Mouse (Mus musculus) ES-E14 (cell line): Measurements from ENCODE around the gene Itgb6. TPM values are rescaled to one million over a fixed set of nuclear protein-coding genes. Genes with fewer than 3 reads are reported as not detected.

ENCODE experiments used
- DNase-seq: peaks from one replicate; pipeline ENCODE4 v3.0.0-alpha.2; 2013; ENCODE audit warnings: low read depth, low spot score
- H3K27ac ChIP-seq: 2 replicates; pipeline ENCODE4 v1.5.1; 2012; ENCODE audit warnings: low read depth, mild to moderate bottlenecking, low read length, moderate library complexity, mixed read lengths; ENCODE audit not compliant: poor library complexity, insufficient read depth, severe bottlenecking
- H3K36me3 ChIP-seq: 2 replicates; pipeline ENCODE4 v1.6.1; 2012; ENCODE audit warnings: mild to moderate bottlenecking, low read length, moderate library complexity, mixed read lengths; ENCODE audit not compliant: control insufficient read depth, poor library complexity, insufficient read depth, severe bottlenecking
- H3K4me1 ChIP-seq, 2 experiments: fragments of 150-350 bp in 1 of 2; sonication (generic) in 1 of 2; 2 replicates each; pipeline ENCODE4 v1.6.1; 2012; ENCODE audit warnings: low read length in 2 of 2, mild to moderate bottlenecking in 1 of 2, mixed read lengths in 1 of 2; ENCODE audit not compliant: control insufficient read depth in 2 of 2, insufficient read depth in 2 of 2, poor library complexity in 1 of 2
- H3K4me3 ChIP-seq, 2 experiments: fragments of 150-350 bp in 1 of 2; sonication (generic) in 1 of 2; 2 replicates each; pipeline ENCODE4 v1.5.1; 2012; ENCODE audit warnings: low read length in 2 of 2, low read depth in 1 of 2, mild to moderate bottlenecking in 1 of 2, mixed read lengths in 1 of 2; ENCODE audit not compliant: insufficient read depth in 1 of 2, poor library complexity in 1 of 2, severe bottlenecking in 1 of 2
- H3K9ac ChIP-seq: 2 replicates; pipeline ENCODE4 v1.6.1; 2012; ENCODE audit warnings: low read depth, mild to moderate bottlenecking, low read length, mixed read lengths; ENCODE audit not compliant: poor library complexity, insufficient read depth, severe bottlenecking
- H3K9me3 ChIP-seq: fragments of 150-350 bp; sonication (generic); 2 replicates; pipeline ENCODE4 v1.6.1; 2012; ENCODE audit warnings: low read depth, mild to moderate bottlenecking, low read length; ENCODE audit not compliant: control insufficient read depth, insufficient read depth
- CHD2 ChIP-seq: IDR thresholded peaks from 2 replicates; pipeline ENCODE4 v1.6.1; 2014; ENCODE audit warnings: mild to moderate bottlenecking, low read depth, low read length, inconsistent platforms
- HCFC1 ChIP-seq: IDR thresholded peaks from 2 replicates; pipeline ENCODE4 v1.6.1; 2012; ENCODE audit warnings: low read length, inconsistent platforms, borderline replicate concordance; ENCODE audit not compliant: insufficient read depth
- MAFK ChIP-seq: IDR thresholded peaks from 2 replicates; pipeline ENCODE4 v1.6.1; 2014; ENCODE audit warnings: mild to moderate bottlenecking, low read depth, low read length, inconsistent platforms; ENCODE audit not compliant: insufficient read depth
- ZC3H11A ChIP-seq: IDR thresholded peaks from 2 replicates; pipeline ENCODE4 v1.6.1; 2012; ENCODE audit warnings: low read depth, mild to moderate bottlenecking, inconsistent platforms, low read length, borderline replicate concordance
- ZNF384 ChIP-seq: IDR thresholded peaks from 2 replicates; pipeline ENCODE4 v1.6.1; 2012; ENCODE audit warnings: low read depth, low read length, inconsistent platforms
- in situ Hi-C, 2 experiments: fragments of 600-800 bp; cut with MboI; formaldehyde crosslinking; loops; one replicate each; pipeline ENCODE4 v1.15.1; 2025; ENCODE audit warnings: low sequenced_read_pairs in 2 of 2, inconsistent platforms in 1 of 2; ENCODE audit not compliant: unreplicated experiment in 2 of 2
- total RNA-seq: library from RNA; depleted of rRNA; stranded (reverse); fragments of 300-350 nt; gene quantifications from 2 replicates; pipeline ENCODE4 v1.2.3, GENCODE M21; 2012

Itgb6 gene
- total RNA-seq, 1 experiment = 0.04 TPM

- in situ Hi-C loops = no loop called here
- H3K4me3 ChIP-seq = no peak overlapping the region
- H3K27ac ChIP-seq = no peak overlapping the region
- no peak for TF ChIP-seq MAFK
- no peak for TF ChIP-seq HCFC1
- no peak for TF ChIP-seq ZC3H11A
- no peak for TF ChIP-seq ZNF384
- no peak for TF ChIP-seq CHD2
- H3K4me1 ChIP-seq = no peaks in the 10 kb centered on the region
- H3K9me3 ChIP-seq = no peaks in the 10 kb centered on the region
- no peaks in the 10 kb centered on the region for H3K36me3 ChIP-seq
- no peak for DNase-seq
- no peak overlapping the region for H3K9ac ChIP-seq
Measured at GRCm38 (mm10) chr2:60612906-60613856, 109.3 kb downstream of the Itgb6 start.

DNA sequence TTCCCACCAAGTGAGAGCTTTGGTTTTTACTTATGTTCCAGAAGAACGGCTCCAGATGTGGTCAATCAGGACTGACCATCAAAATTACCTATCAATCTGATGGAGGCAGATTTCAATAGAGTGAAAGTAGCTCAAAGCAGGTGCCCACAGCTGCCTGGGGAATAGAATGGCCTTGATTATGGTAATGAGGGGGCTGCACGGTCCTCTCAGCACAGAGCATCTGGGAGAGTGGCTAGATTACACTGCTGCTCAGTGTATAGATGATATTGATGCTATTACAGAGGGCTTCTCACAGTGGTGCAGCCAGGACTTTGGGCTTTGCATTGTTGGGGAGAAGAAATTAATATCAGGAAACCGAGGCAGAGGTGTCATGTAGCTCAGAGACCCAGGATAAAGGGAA, 110.8 kb downstream of the Itgb6 start:
- H3K4me3 ChIP-seq = no peak overlapping the region
- no peak for TF ChIP-seq HCFC1
- TF ChIP-seq MAFK = no peak
- TF ChIP-seq ZC3H11A = no peak
- TF ChIP-seq ZNF384 = no peak
- TF ChIP-seq CHD2 = no peak
- DNase-seq = no peak
- no peak overlapping the region for H3K27ac ChIP-seq
- in situ Hi-C loops = no loop called here
- no peak overlapping the region for H3K9ac ChIP-seq
- no peaks in the 10 kb centered on the region for H3K9me3 ChIP-seq
- no peaks in the 10 kb centered on the region for H3K4me1 ChIP-seq
- no peaks in the 10 kb centered on the region for H3K36me3 ChIP-seq

DNA sequence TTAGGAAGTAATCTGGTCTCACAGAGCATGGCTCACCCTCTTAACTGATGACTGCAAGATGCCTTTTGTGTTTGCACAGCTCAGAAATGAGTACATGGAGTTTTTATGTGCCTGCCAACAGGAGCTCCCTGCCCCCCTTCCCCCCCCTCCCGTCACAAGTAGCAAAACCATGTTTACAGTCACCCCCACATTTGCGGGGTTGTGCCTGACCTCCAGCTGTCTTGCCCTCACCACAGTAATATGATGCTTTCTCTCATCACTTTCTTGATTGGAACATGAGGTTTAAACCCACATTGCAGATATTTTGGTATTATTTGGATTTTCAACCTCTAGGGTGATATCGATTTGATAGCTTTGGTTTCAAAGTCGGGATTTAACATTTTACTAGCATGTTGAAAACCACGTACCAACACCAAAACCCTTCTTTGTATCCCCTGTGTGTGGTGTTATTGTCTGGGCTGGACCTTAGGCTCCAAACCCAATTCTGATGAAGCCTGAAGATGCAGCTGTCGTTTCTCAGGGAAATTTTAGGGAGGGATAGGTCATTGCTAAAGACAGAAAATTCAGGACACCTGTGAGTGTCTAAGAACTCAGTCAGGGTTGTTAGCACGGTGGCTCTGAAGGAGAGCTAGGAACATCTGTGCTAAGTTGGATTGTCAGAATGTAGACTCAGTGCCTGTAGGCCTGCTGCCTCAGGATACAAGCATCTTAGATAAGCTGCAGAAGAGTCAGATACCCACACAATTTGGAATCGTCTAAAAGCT, 112.8 kb downstream of the Itgb6 start:
- Histone ChIP-seq H3K9ac (no peak overlapping the region), H3K4me3 (no peak overlapping the region), H3K27ac (no peak overlapping the region), H3K36me3 (no peaks in the 10 kb centered on the region), H3K9me3 (no peaks in the 10 kb centered on the region), H3K4me1 (no peaks in the 10 kb centered on the region)
- no peak for DNase-seq
- TF ChIP-seq HCFC1 = no peak
- TF ChIP-seq MAFK = no peak
- TF ChIP-seq ZC3H11A = no peak
- no peak for TF ChIP-seq ZNF384
- TF ChIP-seq CHD2 = no peak
- in situ Hi-C loops = no loop called here

- no peaks in the 10 kb centered on the region for H3K36me3 ChIP-seq
- H3K9me3 ChIP-seq = no peaks in the 10 kb centered on the region
- TF ChIP-seq HCFC1 (no peak), ZC3H11A (peak; percentile 17; the same call in 1 of the 2 replicates), CHD2 (no peak), ZNF384 (no peak), MAFK (no peak)
- no peak overlapping the region for H3K9ac ChIP-seq
- no peak overlapping the region for H3K27ac ChIP-seq
- no peak overlapping the region for H3K4me3 ChIP-seq
- H3K4me1 ChIP-seq = no peaks in the 10 kb centered on the region
- no peak for DNase-seq
- in situ Hi-C loops = no loop called here
Measured at GRCm38 (mm10) chr2:60607980-60608379, 114.5 kb downstream of the Itgb6 start.

DNA sequence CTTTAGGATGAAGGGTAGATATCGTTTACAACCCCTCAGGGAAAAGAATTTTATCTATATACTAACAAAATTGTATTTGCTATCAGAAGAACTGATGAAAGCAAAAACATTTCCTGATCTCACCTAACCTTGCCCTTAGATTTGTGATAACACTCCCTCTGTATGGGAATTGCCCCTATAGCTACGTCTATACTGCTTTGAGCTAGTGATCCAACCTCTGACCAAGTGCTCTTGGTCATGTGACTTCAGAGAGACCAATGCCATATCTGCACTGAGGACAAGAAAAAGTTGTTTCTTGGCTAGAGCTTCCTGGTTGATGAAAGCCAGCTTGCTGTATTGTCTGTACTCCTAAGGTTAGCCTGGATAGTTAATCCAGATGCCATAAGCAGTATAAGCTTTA, 121.1 kb downstream of the Itgb6 start:
- in situ Hi-C loops = no loop called here
- H3K4me3 ChIP-seq = no peak overlapping the region
- DNase-seq = no peak

More for the DNA sequence above, 121.1 kb downstream of the Itgb6 start:
- TF ChIP-seq ZC3H11A (no peak), CHD2 (no peak), ZNF384 (no peak), HCFC1 (no peak), MAFK (no peak)
- H3K27ac ChIP-seq = no peak overlapping the region
- H3K9ac ChIP-seq = no peak overlapping the region
- H3K9me3 ChIP-seq = no peaks in the 10 kb centered on the region
- no peaks in the 10 kb centered on the region for H3K36me3 ChIP-seq
- no peaks in the 10 kb centered on the region for H3K4me1 ChIP-seq
